11 mouse cellular contexts compared by ENCODE assay signal in genomic region chr11:90356495-90357304, GRCm38 (mm10). TPM values are rescaled to one million over a fixed set of nuclear protein-coding genes. Genes with fewer than 3 reads are reported as not detected.
DNase-seq lines count a peak whose midpoint lies in the region; ATAC-seq and TF ChIP-seq lines count a peak whose summit lies in the region.
"Had no signal": no experiment of that assay in that cellular context is flagged by ENCODE, and none has a peak within 500 bp of the region (broad histone marks: within the 10 kb centered on the region; RNA-seq: fewer than 3 reads in every experiment).

No protein-coding gene starts in this region.

- H3K4me1 ChIP-seq in heart, embryonic 10.5 days = peaks cover 35% of the 10 kb centered on the region
- peaks cover 36% of the 10 kb centered on the region for H3K4me1 ChIP-seq in embryonic facial prominence, embryonic 13.5 days
- peaks cover 0 to 16% of the 10 kb centered on the region in 2 experiments; a peak in 2 of 4 replicates for H3K4me1 ChIP-seq in liver, embryonic 14.5 days (replicated peaks; ENCODE audit: control insufficient read depth in 2 of 2, insufficient read depth in 2 of 2, low read length in 1 of 2)
- H3K4me1 ChIP-seq in thymus, adult 2 months (replicated peaks; ENCODE audit: control insufficient read depth, insufficient read depth, low read length) = no peaks in the 10 kb centered on the region

- no peaks in the 10 kb centered on the region for H3K36me3 ChIP-seq in heart, embryonic 10.5 days
- H3K36me3 ChIP-seq in embryonic facial prominence, embryonic 13.5 days = no peaks in the 10 kb centered on the region
- H3K36me3 ChIP-seq in liver, embryonic 14.5 days (replicated peaks; ENCODE audit: control insufficient read depth, insufficient read depth, low read depth) = no peaks in the 10 kb centered on the region
- H3K36me3 ChIP-seq in thymus, adult 2 months (ENCODE audit: control insufficient read depth, insufficient read depth, low read length) = no peaks in the 10 kb centered on the region
- H3K36me3 ChIP-seq: stomach, embryonic 15.5 days had no signal

- no peak for ATAC-seq in embryonic facial prominence, embryonic 13.5 days (ENCODE audit: insufficient number of reproducible peaks, insufficient read depth, low FRiP score, low TSS enrichment, low read depth)
- ATAC-seq in liver, embryonic 14.5 days (ENCODE audit: insufficient read depth) = peak; percentile 37; the same call in 1 of the 2 replicates

- no peak for TF ChIP-seq EP300 in liver, embryonic 14.5 days (IDR thresholded peaks at IDR 0.05; ENCODE audit: low read depth)

- no peak for TF ChIP-seq CTCF in liver, embryonic 14.5 days (IDR thresholded peaks at IDR 0.05; ENCODE audit: low read depth)
- TF ChIP-seq CTCF in thymus, adult 2 months (IDR thresholded peaks at IDR 0.05; ENCODE audit: borderline replicate concordance, control insufficient read depth, extremely low read depth, insufficient read depth, low read length, poor library complexity) = no peak

- no peak for DNase-seq in heart, embryonic 10.5 days (ENCODE audit: low spot score)
- no peak for DNase-seq in heart, postnatal 36 days
- DNase-seq in kidney, adult 8-10 months = peak; percentile 74 to 75
- DNase-seq in liver, embryonic 14.5 days (ENCODE audit: low read depth in 3 of 3, low spot score in 3 of 3) = peak in 2 of 3 experiments; percentile 10 to 13
- DNase-seq in adrenal gland, postnatal 25 days = no peak
- DNase-seq in thymus, adult 2 months = no peak
- DNase-seq in layer of hippocampus, postnatal 10 days (ENCODE audit: low spot score in 2 of 2) = no peak
- DNase-seq: cerebellum, adult 11 months had no signal

- no peak overlapping the region for H3K4me3 ChIP-seq in heart, embryonic 10.5 days
- H3K4me3 ChIP-seq in embryonic facial prominence, embryonic 13.5 days = no peak overlapping the region
- H3K4me3 ChIP-seq in liver, embryonic 14.5 days (ENCODE audit: insufficient read depth in 1 of 2, low read depth in 2 of 2, low read length in 2 of 2) = no peak overlapping the region
- H3K4me3 ChIP-seq in thymus, adult 2 months (ENCODE audit: control insufficient read depth, insufficient read depth, low read length) = no peak overlapping the region
- H3K4me3 ChIP-seq: layer of hippocampus, adult 2 months; stomach, embryonic 15.5 days had no signal

- no peak overlapping the region for H3K4me2 ChIP-seq in embryonic facial prominence, embryonic 13.5 days
- no peak overlapping the region for H3K4me2 ChIP-seq in liver, embryonic 14.5 days (ENCODE audit: low read depth)
- H3K4me2 ChIP-seq: stomach, embryonic 15.5 days had no signal

- TF ChIP-seq POLR2A in thymus, adult 2 months (IDR thresholded peaks at IDR 0.05; ENCODE audit: control insufficient read depth, extremely low read depth, insufficient read depth, low read length, poor library complexity) = no peak

- no peaks in the 10 kb centered on the region for H3K27me3 ChIP-seq in heart, embryonic 10.5 days (ENCODE audit: insufficient read depth, poor library complexity, severe bottlenecking)
- no peaks in the 10 kb centered on the region for H3K27me3 ChIP-seq in embryonic facial prominence, embryonic 13.5 days
- H3K27me3 ChIP-seq in liver, embryonic 14.5 days (ENCODE audit: control insufficient read depth, insufficient read depth, low read length) = no peaks in the 10 kb centered on the region
- no peaks in the 10 kb centered on the region for H3K27me3 ChIP-seq in thymus, adult 2 months (ENCODE audit: control insufficient read depth, insufficient read depth, low read length)
- H3K27me3 ChIP-seq: stomach, embryonic 15.5 days had no signal

- intact Hi-C loops in heart, postnatal 36 days (cut with DNase I) = no loop called here

- H3K27ac ChIP-seq in heart, embryonic 10.5 days = 0 out of 2 replicates have a peak overlapping the region, but pooled peaks have one; percentile 56
- no peak overlapping the region for H3K27ac ChIP-seq in embryonic facial prominence, embryonic 13.5 days
- no peak overlapping the region for H3K27ac ChIP-seq in liver, embryonic 14.5 days
- H3K27ac ChIP-seq in thymus, adult 2 months (ENCODE audit: control insufficient read depth, insufficient read depth, low read length) = no peak overlapping the region

- WGBS in heart, embryonic 10.5 days = 39% methylated on average over 9 of the region's 9 CpGs
- 26% methylated on average over 9 of the region's 9 CpGs for WGBS in embryonic facial prominence, embryonic 13.5 days
- WGBS in liver, embryonic 14.5 days (ENCODE audit: insufficient replicate concordance) = 39% methylated on average over 9 of the region's 9 CpGs
- 62% methylated on average over 9 of the region's 9 CpGs for WGBS in thymus, adult 2 months

- H3K9ac ChIP-seq in embryonic facial prominence, embryonic 13.5 days = 0 out of 2 replicates have a peak overlapping the region, but pooled peaks have one; percentile 4
- H3K9ac ChIP-seq in liver, embryonic 14.5 days (replicated peaks) = no peak overlapping the region
- H3K9ac ChIP-seq: stomach, embryonic 15.5 days had no signal

- no peaks in the 10 kb centered on the region for H3K9me3 ChIP-seq in heart, embryonic 10.5 days
- H3K9me3 ChIP-seq in embryonic facial prominence, embryonic 13.5 days = no peaks in the 10 kb centered on the region
- no peaks in the 10 kb centered on the region for H3K9me3 ChIP-seq in liver, embryonic 14.5 days (ENCODE audit: control insufficient read depth, low read length)
- H3K9me3 ChIP-seq: stomach, embryonic 15.5 days had no signal

RNA-seq across cellular contexts. Expression of gene Hlf, which starts 34.0 kb away (rescaled TPM):
- 1.7 and 3.3 TPM in 2 replicates for polyA plus RNA-seq in heart, embryonic 10.5 days (2016; fragmentation: Nextera tagmentation; extraction: Ambion mirVana)
- 10 to 100 TPM; 21.2 to 21.3 TPM for total RNA-seq in heart, postnatal 36 days (2021)
- polyA plus RNA-seq in embryonic facial prominence, embryonic 13.5 days (2015; fragmentation: Nextera tagmentation; extraction: Ambion mirVana) = 8.8 and 9.5 TPM in 2 replicates
- 2.5 and 2.7 TPM in 2 replicates for polyA plus RNA-seq in liver, embryonic 14.5 days (2012; rRNA removed)
- polyA plus RNA-seq in liver, embryonic 14.5 days (2014; fragmentation: Nextera tagmentation; extraction: Ambion mirVana) = 3.7 TPM in 2 replicates
- 17.9 and 22.8 TPM in 2 replicates for total RNA-seq in adrenal gland, postnatal 25 days (2021)
- polyA plus RNA-seq in thymus, adult 2 months (2012; rRNA removed) = 0.91 and 1.1 TPM in 2 replicates
- total RNA-seq in layer of hippocampus, postnatal 10 days (2021) = 10 to 100 TPM; 29.6 to 31.3 TPM

Comparison
In these comparisons a context has a peak if more than half of its experiments do, and no peak if none do; other contexts are left out.
1. DNase-seq: peak in kidney, adult 8-10 months (2 of 2) and liver, embryonic 14.5 days (2 of 3); none in heart, embryonic 10.5 days (single experiment), heart, postnatal 36 days (0 of 2), adrenal gland, postnatal 25 days (single experiment), thymus, adult 2 months (single experiment) and layer of hippocampus, postnatal 10 days (0 of 2).